ENCODE assay signal across 13 mouse cellular contexts in the genomic region with DNA sequence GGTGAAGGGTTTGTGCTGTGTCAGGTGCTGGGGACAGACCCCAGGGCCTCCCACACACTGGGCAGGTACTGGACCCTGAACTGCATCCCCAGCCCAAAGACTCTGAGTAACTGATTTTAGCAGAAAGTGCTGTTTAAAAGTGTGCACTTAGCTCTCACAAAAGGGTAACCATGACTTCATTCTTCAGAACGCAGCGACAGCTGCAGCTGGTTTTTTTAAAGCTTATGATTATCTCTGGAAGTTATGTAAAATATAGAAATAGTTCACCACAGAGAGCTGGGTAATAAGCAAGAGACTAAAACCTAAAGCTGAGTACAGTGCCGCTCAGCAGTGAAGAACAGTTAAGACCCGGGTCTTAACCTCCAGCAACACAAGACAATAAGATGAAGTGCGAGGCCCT. TPM values are rescaled to one million over a fixed set of nuclear protein-coding genes. Genes with fewer than 3 reads are reported as not detected.
DNase-seq lines count a peak whose midpoint lies in the region; ATAC-seq and TF ChIP-seq lines count a peak whose summit lies in the region.
"Had no signal": no experiment of that assay in that cellular context is flagged by ENCODE, and none has a peak within 500 bp of the region (broad histone marks: within the 10 kb centered on the region; RNA-seq: fewer than 3 reads in every experiment).

No protein-coding gene starts in this region.

- no peaks in the 10 kb centered on the region for H3K9me3 ChIP-seq in heart, postnatal 0 days (replicated peaks; ENCODE audit: control insufficient read depth, low read length)
- H3K9me3 ChIP-seq: forebrain, embryonic 13.5 days; midbrain, embryonic 10.5 days; neural tube, embryonic 12.5 days had no signal

- peaks cover 17% of the 10 kb centered on the region for H3K4me1 ChIP-seq in heart, postnatal 0 days (ENCODE audit: control insufficient read depth, insufficient read depth)
- H3K4me1 ChIP-seq in liver, adult 2 months (ENCODE audit: control insufficient read depth, insufficient read depth, low read length), result peaks cover 6% of the 10 kb centered on the region; the same call in 1 of the 2 replicates
- H3K4me1 ChIP-seq in cortical plate, adult 2 months (ENCODE audit: control insufficient read depth, insufficient read depth, low read length), result peaks cover 26% of the 10 kb centered on the region

- no peak for ATAC-seq in heart, postnatal 0 days (ENCODE audit: insufficient read depth, low read depth)
- no peak for ATAC-seq in granulocyte monocyte progenitor cell, adult 5-6 weeks (replicated peaks; ENCODE audit: poor library complexity, severe bottlenecking)
- ATAC-seq: forebrain, embryonic 13.5 days had no signal

- no peak for TF ChIP-seq POLR2A in liver, adult 2 months (IDR thresholded peaks at IDR 0.05; ENCODE audit: extremely low read depth, insufficient read depth, low read length)
- TF ChIP-seq POLR2A in cortical plate, adult 2 months (IDR thresholded peaks at IDR 0.05; ENCODE audit: extremely low read depth, insufficient read depth, low read length), result no peak

- no peak for DNase-seq in heart, postnatal 0 days (ENCODE audit: low spot score)
- DNase-seq in heart, postnatal 14 days, result no peak
- no peak for DNase-seq in liver, adult 2 months (ENCODE audit: extremely low read depth, low read depth, low spot score)
- no peak for DNase-seq in liver
- DNase-seq in T-cell, adult 2 months (ENCODE audit: low spot score), result no peak
- DNase-seq: thymus, adult 2 months had no signal

- TF ChIP-seq CTCF in heart, postnatal 0 days (IDR thresholded peaks at IDR 0.05; ENCODE audit: low read depth), result no peak
- no peak for TF ChIP-seq CTCF in liver, adult 2 months (IDR thresholded peaks at IDR 0.05; ENCODE audit: low read depth, low read length)
- no peak for TF ChIP-seq CTCF in cortical plate, adult 2 months (IDR thresholded peaks at IDR 0.05; ENCODE audit: extremely low read depth, insufficient read depth, low read length)

- no peaks in the 10 kb centered on the region for H3K27me3 ChIP-seq in heart, postnatal 0 days (ENCODE audit: control insufficient read depth, insufficient read depth, low read length)
- no peaks in the 10 kb centered on the region for H3K27me3 ChIP-seq in liver, adult 2 months (ENCODE audit: control insufficient read depth, insufficient read depth, low read length)
- H3K27me3 ChIP-seq: forebrain, embryonic 13.5 days; neural tube, embryonic 12.5 days had no signal

- TF ChIP-seq EP300 in heart, postnatal 0 days (IDR thresholded peaks at IDR 0.05; ENCODE audit: low read depth), result no peak

- 36% methylated on average over 5 of the region's 5 CpGs for WGBS in heart, postnatal 0 days
- WGBS in liver, adult 2 months, result 80% methylated on average over 5 of the region's 5 CpGs
- WGBS in macrophage (ENCODE audit: missing documents), result 87% methylated on average over 5 of the region's 5 CpGs

- peaks cover 56% of the 10 kb centered on the region for H3K79me2 ChIP-seq in liver, adult 2 months (ENCODE audit: control insufficient read depth, insufficient read depth, low read length)
- H3K79me2 ChIP-seq in macrophage (ENCODE audit: inconsistent target), result peaks cover 100% of the 10 kb centered on the region

- no peak overlapping the region for H3K4me3 ChIP-seq in heart, postnatal 0 days (ENCODE audit: low read depth, low read length)
- no peak overlapping the region for H3K4me3 ChIP-seq in liver, adult 2 months (ENCODE audit: insufficient read depth, low read depth, low read length)
- no peak overlapping the region for H3K4me3 ChIP-seq in cortical plate, adult 2 months (ENCODE audit: insufficient read depth, low read length)
- no peak overlapping the region for H3K4me3 ChIP-seq in macrophage (ENCODE audit: inconsistent target)
- H3K4me3 ChIP-seq: forebrain, embryonic 13.5 days; midbrain, embryonic 10.5 days; neural tube, embryonic 12.5 days had no signal

- no peak overlapping the region for H3K4me2 ChIP-seq in heart, postnatal 0 days (ENCODE audit: low read depth, low read length)
- H3K4me2 ChIP-seq: forebrain, embryonic 13.5 days; neural tube, embryonic 12.5 days had no signal

- no peaks in the 10 kb centered on the region for H3K36me3 ChIP-seq in heart, postnatal 0 days (replicated peaks; ENCODE audit: control insufficient read depth, insufficient read depth, low read length)
- H3K36me3 ChIP-seq in liver, adult 2 months (ENCODE audit: control insufficient read depth, insufficient read depth, low read length), result no peaks in the 10 kb centered on the region
- H3K36me3 ChIP-seq in macrophage (ENCODE audit: inconsistent target), result no peaks in the 10 kb centered on the region
- H3K36me3 ChIP-seq: neural tube, embryonic 12.5 days had no signal

- peak overlapping the region; percentile 46; the same call in 1 of the 2 replicates for H3K27ac ChIP-seq in heart, postnatal 0 days (ENCODE audit: low read depth)
- H3K27ac ChIP-seq in liver, adult 2 months (replicated peaks; ENCODE audit: insufficient read depth, low read depth, low read length), result 0 out of 2 replicates have a peak overlapping the region, but pooled peaks have one; percentile 12
- peak overlapping the region; percentile 75 for H3K27ac ChIP-seq in cortical plate, adult 2 months (ENCODE audit: insufficient read depth, low read length)
- H3K27ac ChIP-seq in macrophage, result peak overlapping the region; percentile 69
- H3K27ac ChIP-seq: forebrain, embryonic 13.5 days; liver, embryonic 14.5 days; midbrain, embryonic 10.5 days; neural tube, embryonic 12.5 days had no signal

- intact Hi-C loops in heart, postnatal 14 days (cut with DNase I), result no loop called here

- no peak overlapping the region for H3K9ac ChIP-seq in heart, postnatal 0 days (replicated peaks; ENCODE audit: low read depth, low read length)
- H3K9ac ChIP-seq in liver, adult 2 months (ENCODE audit: low read depth, low read length), result no peak overlapping the region
- H3K9ac ChIP-seq: forebrain, embryonic 13.5 days; liver, embryonic 14.5 days; neural tube, embryonic 12.5 days had no signal

RNA-seq across cellular contexts. Expression of a gene that starts 37.3 kb away (rescaled TPM):
- total RNA-seq in heart, postnatal 0 days (2014; rRNA removed; ENCODE audit: low replicate concordance), result 2.3 and 5.9 TPM in 2 replicates
- polyA plus RNA-seq in heart, postnatal 0 days (2015; fragmentation: Nextera tagmentation; extraction: Ambion mirVana), result 4.3 and 4.9 TPM in 2 replicates
- 10 to 100 TPM; 33.8 to 34.0 TPM for total RNA-seq in heart, postnatal 14 days (2021)
- total RNA-seq in liver, adult 2 months (2014; rRNA removed), result 8.1 and 9.1 TPM in 2 replicates
- 5.9 and 7.5 TPM in 2 replicates for polyA plus RNA-seq in liver, adult 2 months (2012; rRNA removed)
- 12.4 and 13.0 TPM in 2 replicates for polyA plus RNA-seq in cortical plate, adult 2 months (2012; rRNA removed)
- 100 to 1,000 TPM in 24 of 26 experiments, 10 to 100 TPM in 2; 68.8 to 720 (median 236) TPM for total RNA-seq in macrophage (2018; cell fraction: chromatin; rRNA removed)
- total RNA-seq in macrophage (2018; cell fraction: cytosol; rRNA removed), result 10 to 100 TPM; 19.1 to 56.6 (median 39.3) TPM
- total RNA-seq in macrophage (2018; cell fraction: nucleus; rRNA removed), result 100 to 1,000 TPM in 19 of 26 experiments, 10 to 100 TPM in 7; 47.8 to 495 (median 124) TPM
- 18.2 to 31.4 TPM (median 19.2 TPM) in 3 replicates for polyA plus RNA-seq in macrophage (2018)
- 37.8 TPM in 2 replicates for total RNA-seq in granulocyte monocyte progenitor cell, adult 5-6 weeks (2014; fragmentation: Nextera tagmentation)
- total RNA-seq in granulocyte monocyte progenitor cell, adult 5-6 weeks (2017), result 21.4 and 25.5 TPM in 2 replicates

RNA-seq across cellular contexts. Expression of a gene that starts 56.6 kb away (rescaled TPM):
- 28.1 and 32.7 TPM in 2 replicates for total RNA-seq in heart, postnatal 0 days (2014; rRNA removed; ENCODE audit: low replicate concordance)
- polyA plus RNA-seq in heart, postnatal 0 days (2015; fragmentation: Nextera tagmentation; extraction: Ambion mirVana), result 16.2 and 18.1 TPM in 2 replicates
- total RNA-seq in heart, postnatal 14 days (2021), result 10 to 100 TPM; 20.8 to 21.2 TPM
- 7.3 and 8.5 TPM in 2 replicates for total RNA-seq in liver, adult 2 months (2014; rRNA removed)
- 12.8 and 16.8 TPM in 2 replicates for polyA plus RNA-seq in liver, adult 2 months (2012; rRNA removed)
- 45.1 and 47.2 TPM in 2 replicates for polyA plus RNA-seq in cortical plate, adult 2 months (2012; rRNA removed)
- total RNA-seq in macrophage (2018; cell fraction: chromatin; rRNA removed), result 100 to 1,000 TPM in 4 of 26 experiments, 10 to 100 TPM in 22; 30.8 to 125 (median 48.0) TPM
- 10 to 100 TPM; 10.3 to 24.2 (median 12.9) TPM for total RNA-seq in macrophage (2018; cell fraction: cytosol; rRNA removed)
- 10 to 100 TPM; 18.3 to 78.5 (median 37.7) TPM for total RNA-seq in macrophage (2018; cell fraction: nucleus; rRNA removed)
- polyA plus RNA-seq in macrophage (2018), result 10.7 to 11.7 TPM (median 11.6 TPM) in 3 replicates
- total RNA-seq in granulocyte monocyte progenitor cell, adult 5-6 weeks (2014; fragmentation: Nextera tagmentation), result 10.0 and 18.4 TPM in 2 replicates
- total RNA-seq in granulocyte monocyte progenitor cell, adult 5-6 weeks (2017), result 19.9 and 28.9 TPM in 2 replicates

Comparison
In these comparisons a context has a peak if more than half of its experiments do, and no peak if none do; other contexts are left out.
1. H3K27ac ChIP-seq: peak in every context shown above with its lines; median percentile 75 in cortical plate, adult 2 months; 69 in macrophage; 46 in heart, postnatal 0 days; 12 in liver, adult 2 months.